Mouse (Mus musculus): ENCODE data around the gene Camkk2. TPM values are rescaled to one million over a fixed set of nuclear protein-coding genes. Genes with fewer than 3 reads are reported as not detected.

The Camkk2 gene
- 24.3 and 27.3 TPM in 2 replicates for polyA plus RNA-seq (2014; fragmentation: Nextera tagmentation; extraction: Ambion mirVana)

DNA sequence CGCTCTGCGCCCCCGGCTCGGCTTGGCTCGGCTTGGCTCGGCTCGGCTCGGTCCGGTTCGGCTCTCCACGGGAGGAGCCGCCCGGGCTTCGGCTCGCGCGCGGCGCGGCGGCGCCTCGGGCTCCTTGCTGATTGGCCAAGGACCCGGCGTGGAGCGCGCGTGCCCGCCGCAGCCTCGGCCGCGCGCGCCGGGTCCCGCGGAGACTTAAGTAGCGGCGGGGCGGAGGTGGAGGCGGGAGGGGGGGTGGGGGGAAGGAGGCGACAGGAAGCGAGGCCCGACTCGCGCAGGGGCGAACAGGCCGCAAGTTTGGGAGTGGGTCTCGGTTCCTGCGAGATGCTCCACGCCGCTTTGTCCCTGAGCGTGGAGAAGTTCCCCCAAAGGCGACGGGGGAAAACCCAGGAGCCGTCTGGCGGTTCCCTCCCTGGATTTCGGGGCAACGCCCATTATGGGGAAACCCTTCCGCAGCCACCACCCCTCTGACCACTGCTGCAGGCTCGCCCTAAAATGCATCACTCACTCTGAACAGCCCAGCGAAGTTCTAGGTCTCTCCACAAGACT is at the start of gene Camkk2:
TSS of gene Camkk2 (minus strand) at position 133 of the 558 bp plus-strand sequence.
- H3K4me2 ChIP-seq (ENCODE audit: low read length): peak within 1 kb of the TSS; percentile 94
- under 1% methylated on average over 60 of the region's 63 CpGs for WGBS
- H3K9ac ChIP-seq (ENCODE audit: low read length): peak within 1 kb of the TSS; percentile 89
- ATAC-seq (replicated peaks; ENCODE audit: low FRiP score, low TSS enrichment, low read depth) (peak; percentile 81), DNase-seq (ENCODE audit: low spot score) (peak; percentile 88)
- peaks cover 7% of the 10 kb centered on the region; the same call in 1 of the 2 replicates for H3K4me1 ChIP-seq (replicated peaks; ENCODE audit: control insufficient read depth, insufficient read depth, low read length)
- H3K9me3 ChIP-seq (ENCODE audit: control insufficient read depth, low read length): no peaks in the 10 kb centered on the region
- peak within 1 kb of the TSS; percentile 72 for H3K27ac ChIP-seq (ENCODE audit: low read depth)
- no peaks in the 10 kb centered on the region for H3K36me3 ChIP-seq (ENCODE audit: control insufficient read depth, insufficient read depth, low read length)
- peak within 1 kb of the TSS; percentile 87 for H3K4me3 ChIP-seq (ENCODE audit: low read depth, low read length)
- no peaks in the 10 kb centered on the region for H3K27me3 ChIP-seq (replicated peaks; ENCODE audit: control insufficient read depth, insufficient read depth, low read length)

DNA sequence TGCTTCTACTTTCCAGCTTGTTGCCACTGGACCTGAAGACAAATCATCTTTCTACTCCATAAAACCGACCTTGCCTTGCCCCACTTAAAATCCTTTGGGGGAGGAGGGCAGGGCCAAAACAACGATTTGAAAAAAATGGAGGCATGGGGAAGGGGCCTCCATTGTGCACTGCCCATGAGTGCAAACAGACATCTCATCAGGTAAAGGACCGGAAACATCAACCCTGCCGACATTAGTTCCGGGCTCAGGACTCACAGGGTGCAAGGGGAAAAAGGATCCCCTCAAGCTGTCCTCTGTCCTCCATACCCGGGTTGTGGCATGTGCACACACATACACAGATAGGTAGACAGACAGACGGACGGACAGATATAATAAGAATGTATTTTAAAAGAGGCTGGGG is 45.9 kb upstream of the Camkk2 start:
- ATAC-seq (replicated peaks; ENCODE audit: low FRiP score, low TSS enrichment, low read depth): no peak
- Histone ChIP-seq H3K9ac (ENCODE audit: low read length) (no peak overlapping the region), H3K4me2 (ENCODE audit: low read length) (no peak overlapping the region), H3K4me3 (ENCODE audit: low read depth, low read length) (no peak overlapping the region), H3K36me3 (ENCODE audit: control insufficient read depth, insufficient read depth, low read length) (no peaks in the 10 kb centered on the region), H3K4me1 (replicated peaks; ENCODE audit: control insufficient read depth, insufficient read depth, low read length) (peaks cover 2% of the 10 kb centered on the region; the same call in 1 of the 2 replicates), H3K27me3 (replicated peaks; ENCODE audit: control insufficient read depth, insufficient read depth, low read length) (no peaks in the 10 kb centered on the region), H3K27ac (ENCODE audit: low read depth) (no peak overlapping the region), H3K9me3 (ENCODE audit: control insufficient read depth, low read length) (no peaks in the 10 kb centered on the region)
- 84% methylated on average over 8 of the region's 8 CpGs for WGBS
- DNase-seq (ENCODE audit: low spot score): no peak

GRCm38 (mm10) chr5:122824450-122824849 is 45.2 kb upstream of the Camkk2 start:
- H3K9ac ChIP-seq (ENCODE audit: low read length): no peak overlapping the region
- ATAC-seq (replicated peaks; ENCODE audit: low FRiP score, low TSS enrichment, low read depth) (no peak), DNase-seq (ENCODE audit: low spot score) (no peak)
- no peak overlapping the region for H3K4me3 ChIP-seq (ENCODE audit: low read depth, low read length)
- peaks cover 7% of the 10 kb centered on the region for H3K4me1 ChIP-seq (replicated peaks; ENCODE audit: control insufficient read depth, insufficient read depth, low read length)
- H3K27me3 ChIP-seq (replicated peaks; ENCODE audit: control insufficient read depth, insufficient read depth, low read length): no peaks in the 10 kb centered on the region
- no peaks in the 10 kb centered on the region for H3K9me3 ChIP-seq (ENCODE audit: control insufficient read depth, low read length)
- H3K36me3 ChIP-seq (ENCODE audit: control insufficient read depth, insufficient read depth, low read length): peaks cover 2% of the 10 kb centered on the region; the same call in 1 of the 2 replicates
- no peak overlapping the region for H3K4me2 ChIP-seq (ENCODE audit: low read length)
- H3K27ac ChIP-seq (ENCODE audit: low read depth): no peak overlapping the region
- 64% methylated on average over 6 of the region's 6 CpGs for WGBS

GRCm38 (mm10) chr5:122823976-122824375 is 44.8 kb upstream of the Camkk2 start:
- DNase-seq (ENCODE audit: low spot score): no peak
- Histone ChIP-seq H3K27ac (ENCODE audit: low read depth) (no peak overlapping the region), H3K27me3 (replicated peaks; ENCODE audit: control insufficient read depth, insufficient read depth, low read length) (no peaks in the 10 kb centered on the region), H3K4me1 (replicated peaks; ENCODE audit: control insufficient read depth, insufficient read depth, low read length) (peaks cover 9% of the 10 kb centered on the region), H3K4me2 (ENCODE audit: low read length) (no peak overlapping the region), H3K9me3 (ENCODE audit: control insufficient read depth, low read length) (no peaks in the 10 kb centered on the region), H3K9ac (ENCODE audit: low read length) (no peak overlapping the region), H3K4me3 (ENCODE audit: low read depth, low read length) (no peak overlapping the region), H3K36me3 (ENCODE audit: control insufficient read depth, insufficient read depth, low read length) (peaks cover 7% of the 10 kb centered on the region; the same call in 1 of the 2 replicates)
- no peak for ATAC-seq (replicated peaks; ENCODE audit: low FRiP score, low TSS enrichment, low read depth)
- WGBS: 93% methylated on average over 1 of the region's 1 CpGs

DNA sequence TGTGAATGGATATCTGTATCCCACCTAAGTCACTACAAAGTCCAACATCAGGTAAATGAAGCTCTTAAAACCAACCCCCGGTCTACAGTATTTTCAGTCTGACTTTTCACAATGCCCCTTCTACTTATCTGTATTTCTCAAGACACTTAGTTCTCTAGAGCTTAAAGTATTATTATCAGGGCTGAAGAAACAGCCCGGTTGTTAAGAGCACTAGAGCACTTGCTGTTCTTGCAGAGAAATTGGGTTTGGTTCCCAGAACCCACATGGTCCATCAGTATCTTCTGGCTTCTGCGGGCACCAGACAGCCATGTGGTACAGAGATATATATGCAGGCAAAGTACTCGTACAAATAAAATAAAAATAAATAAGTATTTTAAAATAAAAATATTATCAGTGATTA is 43.2 kb upstream of the Camkk2 start:
- ATAC-seq (replicated peaks; ENCODE audit: low FRiP score, low TSS enrichment, low read depth): no peak
- no peak overlapping the region for H3K4me2 ChIP-seq (ENCODE audit: low read length)
- 94% methylated on average over 4 of the region's 4 CpGs for WGBS

GRCm38 (mm10) chr5:122821524-122821885 is 42.3 kb upstream of the Camkk2 start:
- H3K4me1 ChIP-seq (replicated peaks; ENCODE audit: control insufficient read depth, insufficient read depth, low read length): peaks cover 9% of the 10 kb centered on the region
- H3K27ac ChIP-seq (ENCODE audit: low read depth): peak overlapping the region; percentile 95
- ATAC-seq (replicated peaks; ENCODE audit: low FRiP score, low TSS enrichment, low read depth) (peak; percentile 69), DNase-seq (ENCODE audit: low spot score) (no peak)
- no peaks in the 10 kb centered on the region for H3K27me3 ChIP-seq (replicated peaks; ENCODE audit: control insufficient read depth, insufficient read depth, low read length)
- 0% methylated on average over 10 of the region's 10 CpGs for WGBS
- H3K4me2 ChIP-seq (ENCODE audit: low read length): peak overlapping the region; percentile 57
- peak overlapping the region; percentile 77 for H3K4me3 ChIP-seq (ENCODE audit: low read depth, low read length)
- H3K9me3 ChIP-seq (ENCODE audit: control insufficient read depth, low read length): no peaks in the 10 kb centered on the region
- peaks cover 32% of the 10 kb centered on the region for H3K36me3 ChIP-seq (ENCODE audit: control insufficient read depth, insufficient read depth, low read length)
- peak overlapping the region; percentile 80 for H3K9ac ChIP-seq (ENCODE audit: low read length)

More for the DNA sequence above, 43.2 kb upstream of the Camkk2 start:
- Histone ChIP-seq H3K4me1 (replicated peaks; ENCODE audit: control insufficient read depth, insufficient read depth, low read length) (peaks cover 9% of the 10 kb centered on the region), H3K36me3 (ENCODE audit: control insufficient read depth, insufficient read depth, low read length) (peaks cover 23% of the 10 kb centered on the region), H3K4me3 (ENCODE audit: low read depth, low read length) (no peak overlapping the region), H3K9ac (ENCODE audit: low read length) (no peak overlapping the region), H3K27me3 (replicated peaks; ENCODE audit: control insufficient read depth, insufficient read depth, low read length) (no peaks in the 10 kb centered on the region), H3K9me3 (ENCODE audit: control insufficient read depth, low read length) (no peaks in the 10 kb centered on the region), H3K27ac (ENCODE audit: low read depth) (no peak overlapping the region)
- no peak for DNase-seq (ENCODE audit: low spot score)

DNA sequence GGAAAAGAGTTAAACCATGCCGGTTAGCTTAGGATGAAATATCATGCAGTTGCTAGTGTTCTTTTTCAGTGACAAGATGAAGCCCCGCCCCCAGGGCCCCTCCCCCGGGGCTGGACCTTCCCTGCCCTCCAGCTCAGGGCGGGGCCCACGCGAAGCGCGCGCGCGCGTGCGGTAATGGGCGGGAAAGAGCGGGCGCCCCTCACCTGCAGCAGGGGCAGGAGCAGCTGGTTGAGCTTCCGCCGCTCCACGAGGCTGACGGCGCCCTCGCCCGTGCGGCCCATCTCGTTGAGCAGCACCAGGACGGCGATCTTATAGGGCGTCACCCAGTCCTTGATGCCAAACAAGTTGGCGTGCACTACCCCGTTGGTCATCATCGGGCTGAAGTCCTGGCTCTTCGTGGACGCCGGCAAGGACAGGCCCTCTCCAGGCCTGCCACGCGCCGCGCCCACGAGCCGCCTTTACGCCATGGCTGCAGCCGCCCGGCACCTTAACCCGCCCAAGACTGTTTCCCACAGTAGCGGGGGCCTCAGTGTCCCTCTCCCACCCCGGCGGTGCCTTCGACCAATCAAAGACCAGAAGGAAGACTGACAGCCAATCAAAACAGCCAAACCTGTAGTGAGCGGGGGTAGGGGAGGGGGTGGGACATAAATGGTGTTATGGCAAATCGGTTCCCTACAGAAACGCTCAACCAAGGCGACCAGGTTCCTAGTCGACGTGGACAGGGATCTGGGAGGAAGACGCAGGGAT is 41.7 kb upstream of the Camkk2 start, which contains the start of gene Anapc5:
TSS of gene Anapc5 (minus strand) at position 563 of the 747 bp plus-strand sequence.
- Histone ChIP-seq H3K27ac (ENCODE audit: low read depth) (peak within 1 kb of the TSS; percentile 95), H3K4me2 (ENCODE audit: low read length) (peak within 1 kb of the TSS; percentile 57), H3K36me3 (ENCODE audit: control insufficient read depth, insufficient read depth, low read length) (peaks cover 38% of the 10 kb centered on the region), H3K9me3 (ENCODE audit: control insufficient read depth, low read length) (no peaks in the 10 kb centered on the region), H3K27me3 (replicated peaks; ENCODE audit: control insufficient read depth, insufficient read depth, low read length) (no peaks in the 10 kb centered on the region), H3K9ac (ENCODE audit: low read length) (peak within 1 kb of the TSS; percentile 80), H3K4me1 (replicated peaks; ENCODE audit: control insufficient read depth, insufficient read depth, low read length) (peaks cover 9% of the 10 kb centered on the region), H3K4me3 (ENCODE audit: low read depth, low read length) (peak within 1 kb of the TSS; percentile 77)
- DNase-seq (ENCODE audit: low spot score) (peak; percentile 97), ATAC-seq (replicated peaks; ENCODE audit: low FRiP score, low TSS enrichment, low read depth) (peak; percentile 100)
- WGBS: under 1% methylated on average over 55 of the region's 55 CpGs

DNA sequence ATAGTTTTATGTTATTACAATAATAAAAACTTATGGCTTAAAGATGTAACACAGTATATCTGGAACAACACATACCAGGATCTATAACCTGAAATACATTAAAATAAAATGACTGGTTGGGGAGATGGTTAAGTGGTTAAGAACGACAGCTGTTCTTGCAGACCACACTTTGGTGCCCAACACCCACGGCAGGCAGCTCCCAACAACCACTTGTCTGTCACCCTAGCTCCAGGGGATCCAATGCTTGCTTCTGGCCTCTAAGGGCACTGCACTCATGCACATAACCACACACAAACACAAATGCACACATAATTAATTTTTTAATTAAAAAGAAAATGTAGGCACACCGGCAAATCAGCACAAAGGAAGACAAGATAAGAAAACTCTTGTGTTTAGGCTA is 33.5 kb upstream of the Camkk2 start:
- Histone ChIP-seq H3K4me2 (ENCODE audit: low read length) (no peak overlapping the region), H3K27ac (ENCODE audit: low read depth) (no peak overlapping the region), H3K4me3 (ENCODE audit: low read depth, low read length) (no peak overlapping the region), H3K4me1 (replicated peaks; ENCODE audit: control insufficient read depth, insufficient read depth, low read length) (no peaks in the 10 kb centered on the region), H3K27me3 (replicated peaks; ENCODE audit: control insufficient read depth, insufficient read depth, low read length) (no peaks in the 10 kb centered on the region), H3K36me3 (ENCODE audit: control insufficient read depth, insufficient read depth, low read length) (peaks cover 89% of the 10 kb centered on the region), H3K9me3 (ENCODE audit: control insufficient read depth, low read length) (no peaks in the 10 kb centered on the region), H3K9ac (ENCODE audit: low read length) (no peak overlapping the region)
- DNase-seq (ENCODE audit: low spot score) (no peak), ATAC-seq (replicated peaks; ENCODE audit: low FRiP score, low TSS enrichment, low read depth) (no peak)
- 92% methylated on average over 3 of the region's 3 CpGs for WGBS

Measured in intestine, embryonic 14.5 days (tissue).